Mouse (Mus musculus): ENCODE results near the gene Unc5cl.

DNA sequence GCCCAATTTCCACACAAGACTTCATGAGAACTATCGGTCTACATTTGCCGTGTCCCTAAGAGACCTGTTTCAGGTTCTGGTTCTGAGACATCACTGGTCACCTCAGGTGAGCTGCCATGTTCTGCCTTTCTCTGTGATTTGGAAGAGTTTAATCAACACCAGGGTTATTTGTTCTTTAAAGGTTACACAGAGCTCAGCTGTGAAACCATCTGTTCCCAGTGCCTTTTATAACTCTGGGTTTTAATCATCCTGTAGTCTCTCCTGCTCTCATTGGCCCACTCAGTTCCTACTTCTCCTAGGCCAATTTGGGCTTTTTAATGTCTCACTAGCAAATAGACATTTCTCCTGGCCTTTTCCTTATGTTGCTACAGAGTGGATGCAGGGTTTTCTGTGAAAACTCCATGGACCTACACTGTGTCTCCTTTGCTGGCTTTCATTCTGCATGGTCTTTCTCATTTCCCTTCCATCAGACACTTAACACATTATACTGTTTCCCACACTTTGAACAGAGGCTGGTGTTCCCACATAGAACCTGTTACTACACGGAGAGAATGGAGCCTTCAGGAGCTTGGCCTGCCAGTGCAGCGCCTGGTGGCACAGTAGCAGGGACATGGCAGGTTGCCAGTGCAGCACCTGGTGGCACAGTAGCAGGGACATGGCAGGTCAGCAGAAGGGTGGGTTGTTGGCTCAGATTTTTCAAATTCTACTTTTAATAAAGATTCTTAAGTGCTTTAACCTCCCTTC is 97.3 kb downstream of the Unc5cl start:
- no peak for TF ChIP-seq CTCF (IDR thresholded peaks at IDR 0.05; ENCODE audit: low read depth, low read length)
- TF ChIP-seq POLR2A (IDR thresholded peaks at IDR 0.05; ENCODE audit: extremely low read depth, insufficient read depth, low read length), result no peak

All from liver, adult 2 months (tissue).